Mouse (Mus musculus): Measurements from ENCODE around the gene Pnma1.
A peak's percentile ranks its signal among the peaks of the same experiment; 100 is the strongest.

The Pnma1 gene

DNA sequence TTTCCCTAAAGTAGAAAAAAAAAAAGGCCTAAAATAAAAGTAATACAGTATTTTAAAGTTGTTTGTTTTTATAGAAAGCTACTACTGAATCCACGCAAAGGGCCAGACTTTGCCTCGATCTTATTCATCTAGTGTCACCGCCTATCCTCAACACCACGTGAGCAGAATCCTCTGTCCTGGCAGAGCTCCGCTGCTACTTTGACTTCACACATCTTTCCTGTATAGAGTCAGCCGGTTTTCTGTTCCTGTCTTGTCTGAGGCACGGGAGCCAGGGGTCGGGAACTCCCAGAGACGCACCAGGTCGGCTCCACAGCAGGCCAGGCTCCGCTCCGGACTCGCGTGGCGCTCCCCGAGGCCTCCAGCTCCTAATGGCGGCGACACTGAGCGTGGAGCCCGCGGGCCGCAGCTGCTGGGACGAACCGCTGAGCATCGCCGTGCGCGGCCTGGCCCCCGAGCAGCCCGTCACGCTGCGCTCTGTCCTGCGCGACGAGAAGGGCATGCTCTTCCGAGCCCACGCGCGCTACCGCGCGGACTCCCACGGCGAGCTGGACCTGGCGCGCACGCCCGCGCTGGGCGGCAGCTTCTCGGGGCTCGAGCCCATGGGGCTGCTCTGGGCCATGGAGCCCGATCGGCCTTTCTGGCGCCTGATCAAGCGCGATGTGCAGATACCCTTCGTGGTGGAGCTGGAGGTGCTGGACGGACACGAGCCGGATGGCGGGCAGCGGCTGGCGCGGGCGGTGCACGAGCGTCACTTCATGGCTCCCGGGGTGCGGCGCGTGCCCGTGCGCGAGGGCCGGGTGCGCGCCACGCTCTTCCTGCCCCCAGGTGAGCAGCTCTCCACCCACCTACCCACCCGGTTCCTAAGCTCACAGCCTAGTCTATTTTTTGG lies 47.4 kb downstream of the Pnma1 start, which contains the start of gene Acot6:
TSS of gene Acot6 (plus strand) at position 51 of the 889 bp plus-strand sequence.
- DNase-seq = peak; percentile 52 to 69

DNA sequence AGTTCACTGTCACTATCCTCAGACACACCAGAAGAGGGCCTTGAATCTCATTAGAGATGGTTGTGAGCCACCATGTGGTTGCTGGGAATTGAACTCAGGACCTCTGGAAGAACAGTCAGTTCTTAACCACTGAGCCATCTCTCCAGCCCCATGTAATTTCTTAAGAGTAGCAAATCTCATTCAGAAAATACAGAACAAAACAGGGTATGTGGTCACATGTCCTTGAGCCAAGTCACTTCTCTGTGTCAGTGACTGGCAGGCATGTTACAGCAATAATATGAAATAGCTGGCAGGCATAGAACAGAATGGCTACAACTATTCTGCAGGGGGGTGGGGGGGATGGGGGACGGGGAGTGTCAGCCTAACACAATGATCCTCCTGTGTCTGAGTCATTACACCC lies 48.2 kb downstream of the Pnma1 start:
- DNase-seq = no peak

DNA sequence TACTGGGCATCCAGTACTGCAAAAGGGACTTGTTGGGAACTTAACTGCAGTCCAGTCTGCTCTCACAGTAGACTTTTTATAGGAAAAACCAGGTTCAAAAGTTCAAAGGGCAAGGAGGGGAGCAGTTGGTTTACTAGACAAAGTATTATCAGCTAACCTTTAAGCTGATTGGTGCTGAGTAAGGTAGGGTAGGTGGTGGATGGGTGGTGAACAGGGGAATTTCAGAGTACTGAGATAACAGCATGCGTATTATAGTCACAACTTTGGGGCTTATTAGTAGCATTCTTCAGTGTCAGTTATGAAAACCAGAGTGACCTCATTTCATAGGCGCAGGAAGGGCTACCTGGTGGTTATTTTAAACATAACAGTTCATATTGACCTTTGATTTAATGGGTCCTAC lies 48.7 kb downstream of the Pnma1 start:
- DNase-seq = no peak
